Mouse (Mus musculus) kidney, adult 2 months (tissue): ENCODE data around the gene Sdhc.

Experiments
- CTCF ChIP-seq: fragments of 200-500 bp; conservative IDR thresholded peaks from 2 replicates; pipeline ENCODE4 v1.5.1; 2011; ENCODE audit warnings: low read depth, mild to moderate bottlenecking, control low read depth, low read length, moderate library complexity, mixed read lengths; ENCODE audit not compliant: insufficient read depth, insufficient read length
- POLR2A ChIP-seq: fragments of 200-500 bp; IDR thresholded peaks from one replicate; pipeline ENCODE4 v1.6.1; 2011; ENCODE audit warnings: low read depth, low read length, control low read depth

GRCm38 (mm10) chr1:171184314-171184713, 33.9 kb upstream of the Sdhc start:
- TF ChIP-seq CTCF, result 0 out of 2 replicates have a peak, but pooled peaks have one; percentile 23
- TF ChIP-seq POLR2A, result no peak
